Mouse (Mus musculus) midbrain, postnatal 0 days (tissue): ENCODE data around the gene Rpl21. TPM values are rescaled to one million over a fixed set of nuclear protein-coding genes. Genes with fewer than 3 reads are reported as not detected.

ENCODE experiments used
- ATAC-seq: fragments of 200-750 bp; cut with Nextera tagmentation; 2 replicates; pipeline ENCODE4 v1.8.0; 2017; ENCODE audit warnings: moderate number of reproducible peaks, mild to moderate bottlenecking, moderate TSS enrichment, moderate library complexity; ENCODE audit not compliant: low FRiP score
- DNase-seq: peaks from one replicate; pipeline ENCODE4 v3.0.0-alpha.2; 2015; ENCODE audit warnings: low spot score
- H3K27ac ChIP-seq: fragments of 300-500 bp; sonication (generic); 2 replicates; pipeline ENCODE4 v1.5.1; 2014; ENCODE audit warnings: low read depth, mild to moderate bottlenecking, low read length, mixed read lengths
- H3K27me3 ChIP-seq: fragments of 300-500 bp; sonication (generic); 2 replicates; pipeline ENCODE4 v1.6.1; 2014; ENCODE audit warnings: low read length, control low read depth, mixed read lengths; ENCODE audit not compliant: insufficient read depth
- H3K36me3 ChIP-seq: fragments of 300-500 bp; sonication (generic); 2 replicates; pipeline ENCODE4 v1.6.1; 2014; ENCODE audit warnings: low read length, control low read depth, mixed read lengths; ENCODE audit not compliant: insufficient read depth
- H3K4me1 ChIP-seq: fragments of 300-500 bp; sonication (generic); 2 replicates; pipeline ENCODE4 v1.6.1; 2014; ENCODE audit warnings: mild to moderate bottlenecking, control low read depth, antibody characterized with exemption, low read length, mixed read lengths; ENCODE audit not compliant: insufficient read depth
- H3K4me2 ChIP-seq: fragments of 300-500 bp; sonication (generic); 2 replicates; pipeline ENCODE4 v1.6.1; 2014; ENCODE audit warnings: low read depth, mild to moderate bottlenecking, low read length, mixed read lengths; ENCODE audit not compliant: poor library complexity, severe bottlenecking
- H3K4me3 ChIP-seq: fragments of 300-500 bp; sonication (generic); 2 replicates; pipeline ENCODE4 v1.5.1; 2014; ENCODE audit warnings: low read depth, mild to moderate bottlenecking, low read length, moderate library complexity
- H3K9ac ChIP-seq: fragments of 300-500 bp; sonication (generic); replicated peaks from 2 replicates; pipeline ENCODE4 v1.6.1; 2014; ENCODE audit warnings: mild to moderate bottlenecking, low read length, moderate library complexity, mixed read lengths; ENCODE audit not compliant: poor library complexity, severe bottlenecking
- H3K9me3 ChIP-seq: fragments of 300-500 bp; sonication (generic); 2 replicates; pipeline ENCODE4 v1.6.1; 2016; ENCODE audit warnings: low read length, control low read depth
- CTCF ChIP-seq: IDR thresholded peaks from 2 replicates; pipeline ENCODE4 v1.5.1; 2016; ENCODE audit warnings: antibody characterized with exemption, mild to moderate bottlenecking
- WGBS: fragments of 180-500 bp; shearing (Covaris S2); extraction: QIAGEN DNeasy Blood & Tissue Kit; methylation state at CpG from one replicate; pipeline ENCODE4 v1.1.7; 2014; 5-methylcytosine and 5-hydroxymethylcytosine counted together
- polyA plus RNA-seq: library from polyadenylated mRNA; unstranded; fragments of >200 nt; fragmentation: Nextera tagmentation; extraction: Ambion mirVana; gene quantifications from 2 replicates; pipeline ENCODE4 v1.2.1, GENCODE M21; 2015
- total RNA-seq: library from RNA; depleted of rRNA; stranded (reverse); fragments of >200 nt; gene quantifications from 2 replicates; pipeline ENCODE4 v1.2.3, GENCODE M21; 2014; rRNA removed

Gene Rpl21
- total and polyA plus RNA-seq, 2 experiments from 2014 or later = 217 to 334 TPM

DNA sequence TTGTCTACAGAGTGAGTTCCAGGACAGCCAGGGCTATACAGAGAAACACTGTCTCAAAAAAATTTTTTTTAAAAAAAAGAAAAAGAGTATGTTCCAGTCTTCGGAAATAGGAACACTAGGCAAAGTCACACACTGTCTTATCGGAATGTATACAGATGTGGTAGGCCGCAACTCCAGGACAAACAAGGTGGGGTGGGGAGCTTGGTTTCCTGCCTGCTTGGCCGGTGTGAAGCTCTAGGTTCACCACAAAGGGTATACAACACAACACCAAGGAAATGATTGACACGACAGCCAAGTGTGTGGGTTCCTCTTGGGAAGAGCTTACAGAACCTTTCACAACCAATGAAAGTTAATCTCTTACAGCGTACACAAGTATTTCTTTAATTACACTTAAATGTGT lies 49.6 kb downstream of the Rpl21 start:
- no peaks in the 10 kb centered on the region for H3K36me3 ChIP-seq
- H3K9me3 ChIP-seq = no peaks in the 10 kb centered on the region
- no peak overlapping the region for H3K9ac ChIP-seq
- DNase-seq (no peak), ATAC-seq (no peak)
- H3K27ac ChIP-seq = no peak overlapping the region
- no peak overlapping the region for H3K4me3 ChIP-seq
- 88% methylated on average over 6 of the region's 6 CpGs for WGBS
- H3K4me1 ChIP-seq = no peaks in the 10 kb centered on the region
- no peaks in the 10 kb centered on the region for H3K27me3 ChIP-seq
- TF ChIP-seq CTCF = no peak
- H3K4me2 ChIP-seq = no peak overlapping the region

DNA sequence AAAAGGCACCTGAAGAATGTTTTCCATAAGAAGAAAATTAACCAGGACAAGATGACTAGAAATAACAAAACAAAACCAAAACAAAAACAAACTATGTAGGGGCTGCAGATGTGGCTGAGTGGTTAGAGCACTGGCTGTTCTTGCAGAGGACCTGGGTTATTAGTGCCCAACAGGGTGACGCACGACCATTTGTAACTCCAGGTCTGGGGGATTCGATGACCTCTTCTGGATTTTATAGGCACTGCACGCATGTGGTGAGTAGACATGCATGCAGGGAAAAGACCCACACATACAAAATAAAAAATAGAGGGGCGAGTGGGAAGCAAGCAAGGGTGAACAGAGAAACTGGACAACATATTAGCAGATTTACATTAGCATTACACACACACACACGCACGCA lies 50.4 kb downstream of the Rpl21 start:
- no peak overlapping the region for H3K27ac ChIP-seq
- H3K27me3 ChIP-seq = no peaks in the 10 kb centered on the region
- ATAC-seq = no peak
- no peak overlapping the region for H3K4me3 ChIP-seq
- no peak for DNase-seq
- H3K9ac ChIP-seq = no peak overlapping the region
- H3K4me2 ChIP-seq = no peak overlapping the region
- 73% methylated on average over 7 of the region's 7 CpGs for WGBS
- H3K36me3 ChIP-seq = no peaks in the 10 kb centered on the region
- TF ChIP-seq CTCF = peak; percentile 37
- no peaks in the 10 kb centered on the region for H3K4me1 ChIP-seq
- H3K9me3 ChIP-seq = no peaks in the 10 kb centered on the region

DNA sequence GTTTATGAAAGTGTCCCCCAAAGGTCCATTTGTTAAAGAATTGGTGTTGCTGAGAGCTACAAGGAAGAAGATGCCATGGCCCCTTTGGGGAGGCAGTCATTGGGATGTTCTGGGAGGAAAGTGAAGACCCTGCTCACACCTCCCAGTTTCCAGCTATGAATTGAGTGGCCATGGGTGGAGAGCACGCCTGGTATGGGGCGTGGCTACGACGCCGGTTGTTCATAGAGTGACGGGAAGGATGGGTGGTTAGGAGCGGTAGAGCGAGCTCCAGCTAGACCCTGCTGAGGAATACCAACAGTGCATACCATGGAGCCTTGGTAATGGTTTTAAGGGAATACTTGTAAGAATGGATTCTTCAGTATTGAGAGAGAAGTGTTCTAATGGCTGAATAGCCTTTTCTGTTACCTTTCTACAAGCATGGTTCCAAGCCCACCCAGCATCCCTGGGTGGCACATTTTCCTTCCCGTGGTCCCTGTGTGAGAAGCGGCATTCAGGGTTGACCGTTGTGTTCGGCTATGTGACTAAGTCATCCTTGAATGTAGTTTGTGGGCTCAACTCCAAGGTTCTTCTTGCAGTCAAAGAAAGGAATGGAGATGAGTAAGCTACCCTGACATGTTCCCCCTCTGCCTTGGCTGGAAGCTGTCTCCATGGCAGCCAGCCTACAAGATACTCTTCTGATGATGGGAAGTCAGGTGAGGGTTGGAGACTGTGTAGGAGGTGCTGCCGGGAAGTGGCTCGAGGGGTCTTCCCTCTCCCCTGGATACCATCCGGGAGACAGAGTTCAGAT lies 51.0 kb downstream of the Rpl21 start:
- DNase-seq (no peak), ATAC-seq (no peak)
- no peak for TF ChIP-seq CTCF
- H3K4me2 ChIP-seq = no peak overlapping the region
- H3K27ac ChIP-seq = no peak overlapping the region
- no peaks in the 10 kb centered on the region for H3K9me3 ChIP-seq
- H3K4me1 ChIP-seq = no peaks in the 10 kb centered on the region
- no peaks in the 10 kb centered on the region for H3K36me3 ChIP-seq
- 90% methylated on average over 15 of the region's 15 CpGs for WGBS
- H3K9ac ChIP-seq = no peak overlapping the region
- no peaks in the 10 kb centered on the region for H3K27me3 ChIP-seq
- no peak overlapping the region for H3K4me3 ChIP-seq

Other genes starting within 250 kb of the Rpl21 start
- 43.4 and 48.0 TPM in 2 replicates for gene Gpr12, start 247.7 kb upstream of the Rpl21 start, total RNA-seq
- 33.9 and 34.2 TPM in 2 replicates for gene Gpr12, start 247.7 kb upstream of the Rpl21 start, polyA plus RNA-seq
- gene Usp12, start 37.9 kb upstream of the Rpl21 start, total RNA-seq = 24.1 and 26.7 TPM in 2 replicates
- gene Usp12, start 37.9 kb upstream of the Rpl21 start, polyA plus RNA-seq = 13.7 and 14.1 TPM in 2 replicates
- gene Rasl11a, start 12.2 kb downstream of the Rpl21 start, total RNA-seq = 14.6 and 18.3 TPM in 2 replicates
- gene Rasl11a, start 12.2 kb downstream of the Rpl21 start, polyA plus RNA-seq = 17.8 and 18.8 TPM in 2 replicates
- 61.3 and 64.8 TPM in 2 replicates for gene Gtf3a, start 115.8 kb downstream of the Rpl21 start, total RNA-seq
- gene Gtf3a, start 115.8 kb downstream of the Rpl21 start, polyA plus RNA-seq = 102 and 104 TPM in 2 replicates
- gene Mtif3, start 130.9 kb downstream of the Rpl21 start, total RNA-seq = 15.8 and 25.8 TPM in 2 replicates
- gene Mtif3, start 130.9 kb downstream of the Rpl21 start, polyA plus RNA-seq = 17.1 and 20.5 TPM in 2 replicates
- 5.6 and 6.5 TPM in 2 replicates for gene Lnx2, start 243.7 kb downstream of the Rpl21 start, total RNA-seq
- gene Lnx2, start 243.7 kb downstream of the Rpl21 start, polyA plus RNA-seq = 2.6 and 2.9 TPM in 2 replicates
- gene Polr1d, start 244.2 kb downstream of the Rpl21 start, total RNA-seq = 58.4 and 60.1 TPM in 2 replicates
- 89.4 and 91.0 TPM in 2 replicates for gene Polr1d, start 244.2 kb downstream of the Rpl21 start, polyA plus RNA-seq